Mouse (Mus musculus): Measurements from ENCODE around the gene Xpnpep2.

Gene Xpnpep2

DNA sequence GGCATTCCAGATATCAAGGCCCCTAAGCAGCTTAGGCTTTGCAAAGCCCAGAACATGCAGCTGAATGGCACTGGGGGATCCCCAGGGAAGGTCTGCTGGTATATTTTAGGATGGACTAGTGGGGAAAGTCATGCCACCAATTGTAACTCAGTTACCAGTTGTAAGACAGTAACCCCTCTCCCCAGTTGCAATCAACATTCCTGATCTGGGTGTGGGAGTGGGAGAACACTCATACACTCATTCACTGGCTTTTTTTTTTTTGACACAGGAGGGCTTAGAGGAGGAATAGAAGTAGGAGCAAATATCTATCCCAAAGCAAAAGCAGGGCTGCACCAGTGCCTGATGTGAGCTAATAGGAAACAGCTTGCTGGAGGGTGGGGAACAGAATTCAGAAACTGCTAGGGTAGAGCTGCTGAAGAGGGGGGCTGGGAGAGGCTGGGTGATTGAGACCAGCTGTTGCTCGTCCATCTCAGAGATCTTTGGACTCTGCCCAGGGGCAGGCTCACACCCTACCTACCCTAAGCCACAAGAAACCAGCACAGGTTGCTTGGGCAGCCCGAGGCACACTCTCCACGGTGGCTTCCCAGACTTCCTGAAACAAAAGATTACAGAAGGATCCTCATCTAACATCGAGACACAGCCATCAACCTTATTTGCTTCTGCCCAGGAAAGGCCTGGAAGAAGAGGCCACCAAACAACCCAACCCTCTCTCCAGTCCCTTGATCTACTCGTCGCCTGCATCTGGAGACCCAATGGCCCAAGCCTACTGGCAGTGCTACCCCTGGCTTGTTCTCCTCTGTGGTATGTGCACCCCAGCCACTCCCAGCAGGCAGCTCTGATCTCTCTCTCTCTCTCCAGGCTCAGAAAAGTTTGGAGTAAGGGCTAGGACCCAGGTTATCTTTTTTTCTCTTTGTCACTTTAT is at the start of gene Xpnpep2:
Xpnpep2 (plus strand) TSS at position 332 of the 922 bp plus-strand sequence.
- DNase-seq: no peak

GRCm38 (mm10) chrX:48062481-48062880 is 46.0 kb upstream of the Xpnpep2 start:
- DNase-seq: no peak

DNA sequence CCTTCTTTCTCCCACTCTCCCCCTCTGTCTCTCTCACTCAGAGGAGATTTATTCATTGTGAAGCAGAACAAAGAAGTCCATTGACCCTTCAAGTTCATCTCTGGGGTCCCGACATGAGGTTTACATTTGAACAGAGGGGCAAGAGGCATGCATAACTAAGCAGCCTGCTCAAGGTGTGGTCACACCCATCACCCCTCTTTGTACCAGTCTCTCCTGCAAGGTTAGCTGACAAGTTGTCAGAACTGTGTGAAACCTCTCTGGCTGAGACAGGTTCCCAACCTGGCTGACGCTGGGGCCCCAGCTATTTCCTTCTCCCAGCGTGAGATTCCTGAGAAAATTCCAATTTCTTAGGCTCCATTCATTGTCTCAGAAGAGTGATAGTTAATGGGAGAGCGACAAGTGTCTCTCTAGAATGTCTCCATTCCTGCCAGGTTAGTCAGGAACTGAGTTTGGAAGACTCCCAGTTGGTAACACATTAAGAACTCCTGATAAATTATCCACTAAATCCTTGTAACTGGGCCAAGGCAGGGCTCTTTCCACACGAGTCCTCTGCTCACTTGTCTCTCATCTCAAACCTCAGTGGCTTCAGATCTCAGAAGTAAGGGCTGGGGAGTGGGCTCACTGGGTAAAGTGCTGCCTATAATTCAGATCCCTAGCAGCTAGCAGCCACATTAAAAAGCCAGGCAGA is 44.2 kb upstream of the Xpnpep2 start:
- DNase-seq: no peak

GRCm38 (mm10) chrX:48066891-48067290 is 41.6 kb upstream of the Xpnpep2 start:
- DNase-seq: no peak

GRCm38 (mm10) chrX:48071961-48072360 is 36.6 kb upstream of the Xpnpep2 start:
- no peak for DNase-seq

DNA sequence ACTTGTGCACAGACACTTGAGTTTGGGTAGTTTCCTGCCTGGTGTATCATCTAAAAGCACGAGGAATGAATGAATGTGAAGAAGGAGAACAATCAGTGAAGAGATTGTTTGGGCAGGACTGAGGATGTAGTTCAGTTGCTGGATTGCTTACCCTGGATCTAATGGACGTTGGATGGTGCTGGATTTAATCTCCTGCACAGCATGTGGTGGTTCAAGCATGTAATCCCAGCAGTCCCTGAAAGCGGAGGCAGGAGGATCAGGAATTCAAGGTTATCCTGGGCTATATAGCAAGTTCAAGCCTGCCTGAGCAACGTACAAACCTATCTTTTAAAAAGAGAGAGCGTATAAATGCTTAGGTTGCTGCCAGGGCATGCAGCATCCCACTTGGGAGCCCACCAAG is 36.1 kb upstream of the Xpnpep2 start:
- no peak for DNase-seq

GRCm38 (mm10) chrX:48074691-48075090 is 33.8 kb upstream of the Xpnpep2 start:
- no peak for DNase-seq

- peak; percentile 53 for DNase-seq
These were observed 31.6 kb upstream of the Xpnpep2 start for GRCm38 (mm10) chrX:48076806-48077425.

- no peak for DNase-seq
These were observed 26.2 kb upstream of the Xpnpep2 start for GRCm38 (mm10) chrX:48082364-48082763.

DNA sequence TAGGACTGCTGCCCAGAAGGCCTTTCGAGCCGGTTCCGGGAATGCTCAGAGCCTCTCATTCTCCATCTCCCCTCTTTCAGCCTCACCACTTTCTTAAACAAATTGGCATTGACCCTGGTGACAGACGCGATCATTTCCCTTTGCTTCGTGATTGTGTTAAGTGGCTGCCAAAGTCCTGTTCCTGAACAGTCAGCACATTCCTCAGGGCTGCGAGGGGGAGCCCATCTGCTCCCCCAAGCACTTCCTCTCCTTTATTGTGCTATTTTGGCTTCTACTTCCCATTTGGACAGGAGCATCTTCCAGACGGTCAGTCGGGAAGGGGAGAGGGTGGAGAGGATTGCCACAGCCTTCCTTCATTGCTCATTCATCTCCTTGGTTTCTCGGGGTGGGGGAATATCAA is 16.4 kb upstream of the Xpnpep2 start:
- DNase-seq: peak; percentile 78

DNA sequence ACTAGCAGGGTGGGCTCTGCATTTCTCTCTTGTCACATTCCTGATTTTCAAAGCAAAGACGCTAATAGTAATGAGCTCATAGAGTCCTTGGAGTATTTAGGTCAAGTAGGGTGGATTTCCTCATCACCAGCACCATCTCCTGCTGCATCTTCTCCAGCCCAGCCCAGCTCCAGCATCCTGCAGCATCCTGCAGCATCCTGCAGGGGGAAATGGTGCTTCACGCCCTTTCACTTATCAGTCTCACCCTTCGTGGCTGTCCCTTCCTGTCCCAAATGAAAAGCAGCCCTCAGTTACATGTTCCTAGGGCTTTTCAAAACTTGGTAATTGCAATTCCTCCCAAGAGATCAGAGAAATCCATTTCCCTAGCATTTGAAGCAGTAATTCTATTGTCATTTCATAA is 15.0 kb upstream of the Xpnpep2 start:
- peak; percentile 53 for DNase-seq

- DNase-seq: no peak
These were observed 13.9 kb upstream of the Xpnpep2 start for GRCm38 (mm10) chrX:48094658-48095057.

- DNase-seq: no peak
These were observed 11.9 kb upstream of the Xpnpep2 start for GRCm38 (mm10) chrX:48096580-48096979.

DNA sequence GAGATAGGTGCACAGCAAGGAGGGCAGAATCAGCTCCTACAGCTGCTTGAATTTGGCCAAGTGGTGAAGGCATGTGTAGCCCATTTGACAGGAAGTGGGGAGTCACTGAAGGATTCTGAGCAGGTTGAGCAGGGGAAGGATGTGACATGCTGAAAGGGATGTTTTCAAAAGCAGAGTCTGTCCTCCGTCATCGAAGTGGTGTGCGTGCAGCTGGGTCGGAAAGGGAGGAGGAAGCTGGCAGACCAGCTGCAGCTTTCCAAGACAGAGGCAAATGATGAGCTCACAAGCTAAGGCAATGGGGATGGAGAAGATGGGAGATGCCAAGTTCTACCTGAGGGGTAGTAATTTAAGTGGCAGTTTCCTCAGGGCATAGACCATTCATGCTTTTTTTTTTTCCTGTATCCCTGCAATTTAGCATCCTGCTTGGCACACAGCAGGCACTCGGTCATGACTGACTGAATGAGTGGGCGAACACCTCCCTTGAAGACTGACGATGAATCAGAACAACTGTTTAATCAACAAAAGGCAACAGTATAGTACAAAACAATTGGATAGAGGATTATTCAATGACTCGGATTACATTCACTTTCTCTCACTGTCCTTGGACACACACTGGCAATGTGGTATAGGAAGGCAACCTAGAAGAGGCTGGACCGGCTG is 9.9 kb upstream of the Xpnpep2 start:
- DNase-seq: no peak

DNA sequence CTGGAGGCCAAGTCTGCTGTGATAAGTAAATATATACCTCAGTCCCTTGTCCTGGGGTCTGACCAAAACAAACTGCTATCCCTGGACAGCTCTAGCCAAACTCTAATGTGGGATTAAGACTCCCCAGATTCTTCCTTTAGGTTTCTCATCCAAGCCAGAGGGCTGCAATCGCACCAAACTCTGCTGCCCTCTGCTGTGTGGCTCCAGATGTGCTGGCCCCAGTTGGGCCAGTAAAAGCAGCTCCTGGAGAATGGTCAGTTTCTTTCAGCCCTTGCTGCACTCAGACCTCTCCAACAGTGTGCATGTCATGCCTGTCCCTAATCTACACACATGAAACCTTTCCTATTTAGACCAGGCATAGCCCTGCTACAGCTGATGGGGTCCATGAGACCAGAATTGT is 8.7 kb upstream of the Xpnpep2 start:
- no peak for DNase-seq

GRCm38 (mm10) chrX:48103256-48103655 is 5.3 kb upstream of the Xpnpep2 start:
- peak; percentile 38 for DNase-seq

- DNase-seq: peak; percentile 80
These were observed 3.6 kb upstream of the Xpnpep2 start for GRCm38 (mm10) chrX:48104736-48105441.

DNA sequence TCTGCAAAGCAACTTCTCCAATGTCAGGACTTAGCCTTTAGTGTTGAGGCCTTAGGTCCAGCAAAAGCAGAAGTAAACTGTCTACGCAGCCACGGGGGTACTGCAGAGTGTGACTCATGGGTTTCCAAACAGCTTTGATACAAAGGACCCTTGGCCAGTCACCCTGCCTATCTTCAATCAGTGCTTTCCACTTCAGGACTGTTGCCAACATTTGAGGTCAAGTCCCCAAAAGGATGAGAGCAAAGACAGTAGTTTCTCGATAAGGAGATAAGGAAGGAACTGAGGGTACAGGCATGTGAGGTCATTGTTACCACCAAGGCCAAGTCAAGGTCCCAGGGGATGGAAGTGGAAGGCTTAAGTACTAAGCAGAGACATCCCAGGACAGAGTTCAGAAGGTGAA is 2.3 kb upstream of the Xpnpep2 start:
- no peak for DNase-seq

DNA sequence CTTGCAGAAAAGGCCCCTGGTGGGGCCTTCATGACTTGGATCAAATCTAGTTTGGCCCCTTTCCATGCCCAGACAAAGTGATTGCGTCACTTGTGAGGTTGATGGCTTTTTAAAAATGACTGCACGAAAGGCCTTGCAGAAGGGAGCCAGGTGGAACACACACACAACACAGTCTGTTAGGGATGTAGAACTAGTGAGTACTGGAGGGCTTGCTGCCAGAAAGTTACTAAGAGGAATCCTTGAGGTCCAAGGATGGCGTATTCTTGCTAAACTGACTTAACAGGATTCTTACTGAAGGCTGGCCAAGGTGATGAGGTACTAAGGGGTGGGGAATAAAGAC is 761 bp downstream of the Xpnpep2 start:
- no peak for DNase-seq

- no peak for DNase-seq
These were observed 10.8 kb downstream of the Xpnpep2 start for GRCm38 (mm10) chrX:48119294-48119693.

DNA sequence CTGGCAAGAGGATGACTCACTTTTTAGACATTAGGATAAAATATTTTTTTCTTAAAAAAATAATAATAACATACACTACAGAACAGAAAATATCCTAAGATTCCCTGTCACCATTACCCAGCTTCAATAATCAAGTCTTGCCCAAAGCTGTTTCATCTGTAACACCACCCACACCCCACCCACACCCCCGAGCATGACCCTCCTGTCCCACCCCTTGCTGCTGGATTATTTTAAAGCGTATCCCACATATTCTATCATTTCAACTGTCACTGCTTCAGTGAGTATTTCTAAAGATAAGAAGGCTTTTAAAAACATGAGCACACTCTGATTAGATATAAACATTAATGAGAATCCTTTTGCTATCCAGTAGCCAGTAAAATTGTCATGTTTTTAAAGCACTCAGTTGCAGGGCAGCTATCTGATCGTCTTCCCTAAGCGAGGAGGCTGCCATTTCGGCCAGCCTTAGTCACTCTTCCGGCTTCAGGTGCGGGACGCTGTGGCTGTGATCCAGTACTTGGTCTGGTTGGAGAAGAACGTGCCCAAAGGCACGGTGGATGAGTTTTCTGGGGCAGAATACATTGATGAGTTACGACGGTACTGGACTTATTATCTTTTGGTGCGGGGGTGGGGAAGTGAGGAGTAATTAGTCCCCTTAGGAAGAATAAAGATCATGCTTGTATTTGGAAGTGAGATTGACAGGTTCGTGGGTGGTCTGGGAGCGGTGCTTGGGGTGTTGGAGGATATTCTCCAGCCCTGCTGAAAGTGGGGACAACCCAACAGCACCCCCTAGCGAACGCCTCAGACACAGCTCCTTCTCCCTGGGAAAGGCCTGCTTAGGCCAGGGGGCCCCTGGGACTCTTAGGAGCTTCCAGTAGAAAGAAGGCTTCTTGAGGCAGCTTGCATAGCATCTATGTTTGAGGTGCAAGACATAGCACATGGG is 15.9 kb downstream of the Xpnpep2 start:
- peak; percentile 77 for DNase-seq
